Mouse (Mus musculus) frontal cortex, postnatal 14 days (tissue): ENCODE results near the gene Itpkb.

Source experiments
- DNase-seq, 2 experiments: peaks; one replicate each; pipeline ENCODE4 v3.0.0; 2022; ENCODE audit warnings: low spot score in 2 of 2

The Itpkb gene

GRCm38 (mm10) chr1:180330145-180330706 lies at the start of gene Itpkb:
Gene Itpkb (plus strand): TSS chr1:180330485.
- DNase-seq, result no peak

- DNase-seq, result no peak
Measured at GRCm38 (mm10) chr1:180282581-180282980, 47.7 kb upstream of the Itpkb start.

- peak in 1 of 2 experiments; percentile 15 for DNase-seq
Measured at GRCm38 (mm10) chr1:180283813-180284768, 46.2 kb upstream of the Itpkb start.

GRCm38 (mm10) chr1:180286081-180286831 lies 44.0 kb upstream of the Itpkb start:
- DNase-seq, result no peak

GRCm38 (mm10) chr1:180288227-180288626 lies 42.1 kb upstream of the Itpkb start:
- no peak for DNase-seq

GRCm38 (mm10) chr1:180288872-180289468 lies 41.3 kb upstream of the Itpkb start:
- DNase-seq, result no peak

GRCm38 (mm10) chr1:180289788-180290187 lies 40.5 kb upstream of the Itpkb start:
- DNase-seq, result no peak

- DNase-seq, result no peak
Measured at GRCm38 (mm10) chr1:180290358-180290757, 39.9 kb upstream of the Itpkb start.

- no peak for DNase-seq
Measured at GRCm38 (mm10) chr1:180296088-180296487, 34.2 kb upstream of the Itpkb start.

- no peak for DNase-seq
Measured at GRCm38 (mm10) chr1:180299697-180300096, 30.6 kb upstream of the Itpkb start.

- no peak for DNase-seq
Measured at GRCm38 (mm10) chr1:180300292-180300691, 30.0 kb upstream of the Itpkb start.

GRCm38 (mm10) chr1:180300997-180301396 lies 29.3 kb upstream of the Itpkb start:
- no peak for DNase-seq

- no peak for DNase-seq
Measured at GRCm38 (mm10) chr1:180302253-180303120, 27.8 kb upstream of the Itpkb start.

GRCm38 (mm10) chr1:180303600-180303999 lies 26.7 kb upstream of the Itpkb start:
- no peak for DNase-seq

GRCm38 (mm10) chr1:180306889-180307288 lies 23.4 kb upstream of the Itpkb start:
- no peak for DNase-seq

- no peak for DNase-seq
Measured at GRCm38 (mm10) chr1:180307661-180308060, 22.6 kb upstream of the Itpkb start.

- DNase-seq, result no peak
Measured at GRCm38 (mm10) chr1:180308897-180309296, 21.4 kb upstream of the Itpkb start.

- no peak for DNase-seq
Measured at GRCm38 (mm10) chr1:180312286-180312685, 18.0 kb upstream of the Itpkb start.

GRCm38 (mm10) chr1:180312792-180313311 lies 17.4 kb upstream of the Itpkb start:
- DNase-seq, result no peak
